Mouse (Mus musculus): Measurements from ENCODE around the gene Asah2.

GRCm38 (mm10) chr19:31950793-31951489 lies 157.1 kb downstream of the Asah2 start:
- no peak for TF ChIP-seq CTCF (IDR thresholded peaks at IDR 0.05; ENCODE audit: control insufficient read depth, insufficient read depth, insufficient replicate concordance, low read depth, low read length)
- TF ChIP-seq POLR2A (IDR thresholded peaks at IDR 0.05; ENCODE audit: control insufficient read depth, low read depth, low read length) = no peak

All from testis, adult 2 months (tissue).